Mouse (Mus musculus): ENCODE measurements around the gene C1qtnf2.

DNA sequence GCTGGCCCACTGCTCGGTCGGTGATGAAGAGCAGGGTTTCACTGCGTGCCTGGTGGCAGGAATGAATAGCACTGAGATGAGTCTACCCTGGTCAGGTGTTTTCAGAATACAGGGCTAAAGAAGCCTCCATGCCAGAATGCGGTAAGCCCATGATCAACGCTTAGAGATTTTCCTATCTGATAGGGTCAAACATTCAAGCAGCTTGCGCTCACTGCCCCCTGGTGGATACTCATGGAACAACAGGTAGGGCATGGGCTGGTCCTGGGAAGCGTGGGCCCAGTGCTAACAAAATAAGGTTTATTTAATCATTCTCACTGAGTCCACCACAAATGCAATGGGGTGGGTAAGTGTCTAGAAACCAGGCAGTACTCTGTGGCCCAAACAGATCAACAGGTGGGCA is 18.6 kb downstream of the C1qtnf2 start:
- TF ChIP-seq POLR2A (IDR thresholded peaks at IDR 0.05; ENCODE audit: low read depth, low read length) (no peak), CTCF (IDR thresholded peaks at IDR 0.05; ENCODE audit: borderline replicate concordance, insufficient read depth, low read length) (peak; percentile 83)
